Mouse (Mus musculus) liver, postnatal 0 days (tissue): Measurements from ENCODE around the gene Plppr3. TPM values are rescaled to one million over a fixed set of nuclear protein-coding genes. Genes with fewer than 3 reads are reported as not detected.

ENCODE experiments used
- ATAC-seq: fragments of 200-750 bp; cut with Nextera tagmentation; 2 replicates; pipeline ENCODE4 v1.8.0; 2017; ENCODE audit warnings: mild to moderate bottlenecking, moderate library complexity
- DNase-seq: peaks from one replicate; pipeline ENCODE4 v3.0.0-alpha.2; 2016
- H3K27ac ChIP-seq: fragments of 300-500 bp; sonication (generic); 2 replicates; pipeline ENCODE4 v1.5.1; 2014; ENCODE audit warnings: antibody characterized with exemption, moderate library complexity, mild to moderate bottlenecking, low read depth
- H3K27me3 ChIP-seq: fragments of 300-500 bp; sonication (generic); 2 replicates; pipeline ENCODE4 v1.6.1; 2014; ENCODE audit warnings: low read length, control low read depth, mixed read lengths; ENCODE audit not compliant: insufficient read depth
- H3K36me3 ChIP-seq: fragments of 300-500 bp; sonication (generic); replicated peaks from 2 replicates; pipeline ENCODE4 v1.6.1; 2014; ENCODE audit warnings: mild to moderate bottlenecking, control low read depth, low read length, moderate library complexity, mixed read lengths; ENCODE audit not compliant: insufficient read depth
- H3K4me1 ChIP-seq: fragments of 300-500 bp; sonication (generic); 2 replicates; pipeline ENCODE4 v1.6.1; 2014; ENCODE audit warnings: antibody characterized with exemption, mild to moderate bottlenecking, control low read depth; ENCODE audit not compliant: insufficient read depth
- H3K4me2 ChIP-seq: fragments of 300-500 bp; sonication (generic); 2 replicates; pipeline ENCODE4 v1.6.1; 2014; ENCODE audit warnings: low read depth, mild to moderate bottlenecking, low read length, moderate library complexity, mixed read lengths
- H3K4me3 ChIP-seq: fragments of 300-500 bp; sonication (generic); 2 replicates; pipeline ENCODE4 v1.5.1; 2014; ENCODE audit warnings: low read depth, low read length
- H3K9ac ChIP-seq: fragments of 300-500 bp; sonication (generic); replicated peaks from 2 replicates; pipeline ENCODE4 v1.6.1; 2014; ENCODE audit warnings: mild to moderate bottlenecking, moderate library complexity
- H3K9me3 ChIP-seq: fragments of 300-500 bp; sonication (generic); 2 replicates; pipeline ENCODE4 v1.6.1; 2016; ENCODE audit warnings: mild to moderate bottlenecking, control low read depth, low read length, mixed read lengths
- CTCF ChIP-seq: sonication (generic); IDR thresholded peaks from 2 replicates; pipeline ENCODE4 v1.5.1; 2016; ENCODE audit warnings: antibody characterized with exemption, low read depth
- EP300 ChIP-seq: IDR thresholded peaks from 2 replicates; pipeline ENCODE4 v1.6.1; 2016; ENCODE audit warnings: antibody characterized with exemption, low read depth, mild to moderate bottlenecking
- WGBS: fragments of 180-500 bp; shearing (Covaris S2); extraction: QIAGEN DNeasy Blood & Tissue Kit; methylation state at CpG from one replicate; pipeline ENCODE4 v1.1.7; 2014; ENCODE audit not compliant: insufficient replicate concordance; 5-methylcytosine and 5-hydroxymethylcytosine counted together
- polyA plus RNA-seq: library from polyadenylated mRNA; unstranded; fragments of >200 nt; fragmentation: Nextera tagmentation; extraction: Ambion mirVana; gene quantifications from 2 replicates; pipeline ENCODE4 v1.2.1, GENCODE M21; 2015

Gene Plppr3
- polyA plus RNA-seq, 1 experiment from 2014 or later, result 4.9 TPM

DNA sequence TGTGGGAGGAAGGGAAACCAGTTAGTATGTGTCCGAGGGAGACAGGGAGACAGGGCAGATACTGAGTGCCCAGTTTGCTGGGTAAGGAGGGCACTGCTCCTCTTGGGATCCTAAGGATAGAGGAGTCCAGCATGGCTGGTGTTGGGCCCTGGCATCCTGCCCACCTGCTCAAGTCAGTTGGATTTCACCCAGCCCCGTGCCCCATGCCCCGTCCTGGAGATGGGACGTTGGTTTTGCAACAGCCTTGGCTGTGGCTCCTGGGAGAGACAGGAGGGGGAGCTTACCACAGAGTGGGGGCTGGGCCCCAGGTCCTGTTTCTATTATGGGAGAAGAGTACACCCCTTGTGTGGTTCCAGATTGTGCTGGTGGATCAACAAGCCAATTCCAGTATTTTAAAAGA, 10.0 kb upstream of the Plppr3 start:
- DNase-seq (peak; percentile 66), ATAC-seq (peak; percentile 22; the same call in 1 of the 2 replicates)
- peak overlapping the region; percentile 48; the same call in 1 of the 2 replicates for H3K27ac ChIP-seq
- 13% methylated on average over 4 of the region's 4 CpGs for WGBS
- 0 out of 2 replicates have a peak, but pooled peaks cover 8% of the 10 kb centered on the region for H3K27me3 ChIP-seq
- H3K9ac ChIP-seq, result no peak overlapping the region
- H3K4me1 ChIP-seq, result peaks cover 47% of the 10 kb centered on the region
- H3K9me3 ChIP-seq, result no peaks in the 10 kb centered on the region
- H3K4me3 ChIP-seq, result no peak overlapping the region
- H3K4me2 ChIP-seq, result no peak overlapping the region
- H3K36me3 ChIP-seq, result no peaks in the 10 kb centered on the region
- TF ChIP-seq EP300, result no peak
- no peak for TF ChIP-seq CTCF

DNA sequence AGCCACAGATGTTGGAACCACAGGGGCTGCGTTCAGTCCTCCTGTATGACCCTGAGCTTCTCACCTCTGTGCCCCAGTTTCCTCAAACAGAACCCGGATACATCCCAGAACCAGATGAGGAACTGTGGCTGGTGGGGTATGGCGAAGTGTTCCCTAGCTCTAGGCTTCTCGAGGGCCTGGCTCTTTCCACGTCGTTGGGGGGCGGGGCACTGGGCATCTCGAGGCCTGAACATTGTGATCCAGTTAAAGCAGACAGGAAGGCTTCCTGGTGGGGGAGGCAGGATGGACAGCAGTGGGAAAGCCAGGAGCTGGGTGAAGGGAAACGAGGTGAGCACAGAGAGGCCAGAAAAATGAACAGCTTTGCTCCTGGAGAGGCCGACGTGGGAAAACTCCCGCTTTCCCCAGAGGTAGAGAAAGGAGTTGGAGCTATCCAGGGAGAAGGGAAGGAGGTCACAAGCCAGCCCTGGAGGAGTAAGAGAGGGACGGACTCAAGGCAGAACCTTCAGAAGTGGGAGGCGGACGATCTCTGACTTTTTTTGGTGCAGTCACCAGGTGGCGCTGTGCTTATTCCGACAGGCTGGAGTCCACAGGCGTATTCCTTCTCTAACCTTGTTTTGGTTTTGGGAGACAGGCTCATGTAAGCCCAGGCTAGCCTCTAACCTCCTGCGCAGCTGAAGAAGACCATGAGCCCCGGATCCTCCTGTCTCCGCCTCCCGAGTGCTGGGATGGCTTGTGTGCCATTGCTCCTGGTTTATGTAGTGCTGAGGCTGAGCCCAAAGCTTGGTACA, 9.1 kb upstream of the Plppr3 start:
- TF ChIP-seq CTCF, result peak; percentile 87
- TF ChIP-seq EP300, result no peak
- ATAC-seq, result peak; percentile 34
- no peak overlapping the region for H3K9ac ChIP-seq

DNA sequence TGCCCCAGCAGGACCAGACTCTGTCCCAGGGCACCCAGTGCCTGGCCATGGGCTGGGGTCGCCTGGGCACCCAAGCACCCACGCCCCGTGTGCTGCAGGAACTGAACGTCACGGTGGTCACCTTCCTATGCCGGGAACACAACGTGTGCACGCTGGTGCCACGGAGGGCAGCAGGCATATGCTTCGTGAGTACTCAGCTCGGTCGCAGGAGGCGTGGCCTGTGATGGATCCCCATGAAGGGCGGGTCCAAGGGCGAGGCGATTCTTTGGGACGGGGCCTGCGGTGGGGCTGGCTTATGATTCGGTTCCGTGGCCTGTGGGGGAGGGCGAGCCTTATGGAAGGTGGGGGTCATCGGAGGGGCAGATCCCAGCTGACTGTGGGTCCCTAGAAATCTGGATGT, 7.5 kb upstream of the Plppr3 start:
- Histone ChIP-seq H3K9me3 (no peaks in the 10 kb centered on the region), H3K4me3 (peak overlapping the region; percentile 15), H3K36me3 (no peaks in the 10 kb centered on the region), H3K4me1 (peaks cover 66% of the 10 kb centered on the region), H3K4me2 (peak overlapping the region; percentile 47), H3K27me3 (0 out of 2 replicates have a peak, but pooled peaks cover 8% of the 10 kb centered on the region), H3K9ac (no peak overlapping the region), H3K27ac (0 out of 2 replicates have a peak overlapping the region, but pooled peaks have one; percentile 2)
- ATAC-seq (no peak), DNase-seq (peak; percentile 66)
- TF ChIP-seq EP300 (no peak), CTCF (no peak)
- 7% methylated on average over 22 of the region's 22 CpGs for WGBS

More for the DNA sequence above, 9.1 kb upstream of the Plppr3 start:
- H3K4me3 ChIP-seq, result no peak overlapping the region
- 15% methylated on average over 22 of the region's 22 CpGs for WGBS
- no peaks in the 10 kb centered on the region for H3K9me3 ChIP-seq
- peak overlapping the region; percentile 48 for H3K4me2 ChIP-seq
- DNase-seq, result peak; percentile 86
- H3K27me3 ChIP-seq, result 0 out of 2 replicates have a peak, but pooled peaks cover 8% of the 10 kb centered on the region
- no peaks in the 10 kb centered on the region for H3K36me3 ChIP-seq
- peaks cover 53% of the 10 kb centered on the region for H3K4me1 ChIP-seq
- peak overlapping the region; percentile 48; the same call in 1 of the 2 replicates for H3K27ac ChIP-seq

DNA sequence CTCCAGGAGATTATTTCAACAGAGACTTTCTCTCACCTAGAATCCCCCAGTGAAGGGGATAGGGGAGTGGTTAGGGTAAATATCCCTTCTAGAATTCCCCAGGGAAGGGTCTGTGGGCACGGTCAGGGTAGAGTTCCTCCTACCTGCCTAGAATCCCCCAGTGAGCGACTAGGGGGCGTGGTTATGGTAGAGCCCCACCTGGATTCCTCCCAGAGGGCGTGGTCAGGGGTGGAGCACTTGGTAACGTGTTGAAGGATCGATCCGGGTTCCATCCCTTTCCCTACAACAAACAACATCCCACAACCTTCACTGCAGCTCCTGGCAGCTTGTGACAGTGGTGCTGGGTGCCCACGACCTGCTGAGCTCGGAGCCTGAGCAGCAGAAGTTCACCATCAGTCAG, 6.3 kb upstream of the Plppr3 start:
- DNase-seq (peak; percentile 81), ATAC-seq (peak; percentile 38)
- no peaks in the 10 kb centered on the region for H3K36me3 ChIP-seq
- H3K4me3 ChIP-seq, result peak overlapping the region; percentile 23
- H3K9me3 ChIP-seq, result no peaks in the 10 kb centered on the region
- no peak overlapping the region for H3K27ac ChIP-seq
- peaks cover 69% of the 10 kb centered on the region for H3K4me1 ChIP-seq
- WGBS, result 12% methylated on average over 9 of the region's 9 CpGs
- H3K9ac ChIP-seq, result peak overlapping the region; percentile 23; the same call in 1 of the 2 replicates
- H3K4me2 ChIP-seq, result peak overlapping the region; percentile 47
- TF ChIP-seq EP300 (no peak), CTCF (no peak)
- H3K27me3 ChIP-seq, result 0 out of 2 replicates have a peak, but pooled peaks cover 8% of the 10 kb centered on the region

DNA sequence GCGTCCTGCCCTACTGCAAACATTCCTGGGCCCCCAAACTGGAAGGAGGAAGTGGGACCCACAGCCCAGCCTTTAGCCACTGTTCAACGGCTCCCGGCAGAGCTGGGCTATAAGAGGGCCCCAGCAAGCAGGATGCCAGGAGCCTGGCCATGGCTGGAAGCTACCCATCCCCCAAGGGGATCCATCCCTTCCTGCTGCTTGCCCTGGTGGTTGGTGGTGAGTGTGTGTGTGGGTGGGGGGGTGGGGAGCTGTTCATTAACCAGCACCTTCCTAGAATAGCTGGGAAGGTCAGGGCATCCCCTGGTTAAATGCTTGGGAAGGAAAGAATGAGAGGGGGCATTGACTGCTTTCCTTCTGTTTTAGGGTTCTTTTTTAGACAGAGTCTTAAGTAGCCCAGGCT, 5.1 kb upstream of the Plppr3 start:
- DNase-seq (peak; percentile 62), ATAC-seq (peak; percentile 28; the same call in 1 of the 2 replicates)
- no peaks in the 10 kb centered on the region for H3K9me3 ChIP-seq
- 10% methylated on average over 3 of the region's 3 CpGs for WGBS
- H3K27ac ChIP-seq, result peak overlapping the region; percentile 8; the same call in 1 of the 2 replicates
- peaks cover 66% of the 10 kb centered on the region for H3K4me1 ChIP-seq
- H3K4me2 ChIP-seq, result peak overlapping the region; percentile 47; the same call in 1 of the 2 replicates
- H3K36me3 ChIP-seq, result no peaks in the 10 kb centered on the region
- peaks cover 9% of the 10 kb centered on the region; the same call in 1 of the 2 replicates for H3K27me3 ChIP-seq
- TF ChIP-seq CTCF, result no peak
- no peak for TF ChIP-seq EP300
- no peak overlapping the region for H3K4me3 ChIP-seq
- no peak overlapping the region for H3K9ac ChIP-seq

DNA sequence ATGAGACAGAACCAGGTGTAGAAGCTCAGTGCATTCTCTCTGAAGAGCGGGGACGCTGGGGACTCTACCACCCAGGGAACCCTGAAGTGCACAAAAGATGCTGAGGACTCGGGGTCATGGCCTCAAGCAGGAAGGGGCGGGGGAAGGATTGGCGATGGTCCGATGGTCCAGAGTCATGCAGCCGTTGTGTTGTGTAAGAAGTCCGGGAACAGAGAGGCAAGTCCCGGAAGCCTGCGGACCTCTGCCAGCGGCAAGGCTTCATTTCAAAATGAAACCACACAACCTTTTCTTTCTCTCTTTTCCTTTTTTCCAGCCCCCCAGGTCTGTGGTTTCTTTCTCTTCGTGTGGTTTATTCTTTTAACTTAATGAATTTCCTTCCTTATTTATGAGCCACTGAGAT, 3.3 kb upstream of the Plppr3 start:
- ATAC-seq (peak; percentile 46), DNase-seq (peak; percentile 74)
- Histone ChIP-seq H3K4me3 (0 out of 2 replicates have a peak overlapping the region, but pooled peaks have one; percentile 0), H3K4me2 (peak overlapping the region; percentile 55), H3K9me3 (no peaks in the 10 kb centered on the region), H3K36me3 (no peaks in the 10 kb centered on the region), H3K27me3 (peaks cover 20% of the 10 kb centered on the region), H3K4me1 (peaks cover 62% of the 10 kb centered on the region), H3K27ac (peak overlapping the region; percentile 67), H3K9ac (no peak overlapping the region)
- WGBS, result 7% methylated on average over 12 of the region's 12 CpGs
- TF ChIP-seq CTCF, result no peak
- TF ChIP-seq EP300, result peak; percentile 60; the same call in 1 of the 2 replicates
